Mouse (Mus musculus) gonadal fat pad, adult 2 months (tissue): ENCODE measurements at regions not wholly inside any gene's neighbourhood (a gene's known extent, or its start where the extent isn't known, plus 50 kb on each side); places are given as distances from the start of the nearest gene placed in this dataset.
"Not testable (repeated sequence)": the region's sequence is repeated elsewhere in the genome, so short reads cannot be mapped to it uniquely, and the experiment has no call there.

Experiments
- DNase-seq: peaks from one replicate; pipeline ENCODE4 v3.0.0-alpha.2; 2012; ENCODE audit warnings: low read depth

DNA sequence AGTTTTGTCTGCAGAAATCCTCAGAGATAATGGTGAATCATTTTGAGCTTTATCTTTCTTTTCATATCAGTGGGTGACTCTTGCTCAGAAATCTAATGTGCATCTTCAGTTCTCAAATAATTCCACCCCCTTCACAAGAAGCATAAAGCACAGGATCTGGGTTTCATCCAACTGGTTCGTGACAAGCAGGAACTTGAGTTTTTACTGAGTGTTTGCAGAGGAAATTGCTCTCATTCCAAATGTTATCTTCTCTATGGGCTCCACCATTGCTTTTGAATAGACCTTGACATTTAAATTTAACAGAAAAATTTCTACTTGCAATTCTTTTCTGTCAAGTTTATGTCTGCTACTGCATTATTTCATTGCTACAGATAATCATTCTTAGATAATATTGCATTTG is 443.1 kb downstream of the Arl4a start:
- no peak for DNase-seq

DNA sequence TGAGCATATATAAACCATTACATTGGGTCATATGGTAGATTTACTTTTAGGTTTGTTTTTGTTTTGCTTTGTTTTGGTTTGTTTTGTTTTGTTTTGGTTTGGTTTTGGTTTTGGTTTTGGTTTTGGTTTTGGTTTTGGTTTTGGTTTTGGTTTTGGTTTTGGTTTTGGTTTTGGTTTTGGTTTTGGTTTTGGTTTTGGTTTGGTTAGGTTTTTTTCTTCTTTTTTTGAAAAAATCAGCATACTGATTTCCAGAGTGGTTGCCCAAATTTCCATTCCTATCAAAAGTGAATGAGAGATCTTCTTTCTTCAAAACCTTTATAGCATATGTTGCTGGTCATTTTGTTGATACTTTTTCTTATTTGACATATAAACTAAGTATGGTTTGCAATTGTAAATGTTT is 444.0 kb downstream of the Arl4a start:
- not testable (repeated sequence) for DNase-seq

DNA sequence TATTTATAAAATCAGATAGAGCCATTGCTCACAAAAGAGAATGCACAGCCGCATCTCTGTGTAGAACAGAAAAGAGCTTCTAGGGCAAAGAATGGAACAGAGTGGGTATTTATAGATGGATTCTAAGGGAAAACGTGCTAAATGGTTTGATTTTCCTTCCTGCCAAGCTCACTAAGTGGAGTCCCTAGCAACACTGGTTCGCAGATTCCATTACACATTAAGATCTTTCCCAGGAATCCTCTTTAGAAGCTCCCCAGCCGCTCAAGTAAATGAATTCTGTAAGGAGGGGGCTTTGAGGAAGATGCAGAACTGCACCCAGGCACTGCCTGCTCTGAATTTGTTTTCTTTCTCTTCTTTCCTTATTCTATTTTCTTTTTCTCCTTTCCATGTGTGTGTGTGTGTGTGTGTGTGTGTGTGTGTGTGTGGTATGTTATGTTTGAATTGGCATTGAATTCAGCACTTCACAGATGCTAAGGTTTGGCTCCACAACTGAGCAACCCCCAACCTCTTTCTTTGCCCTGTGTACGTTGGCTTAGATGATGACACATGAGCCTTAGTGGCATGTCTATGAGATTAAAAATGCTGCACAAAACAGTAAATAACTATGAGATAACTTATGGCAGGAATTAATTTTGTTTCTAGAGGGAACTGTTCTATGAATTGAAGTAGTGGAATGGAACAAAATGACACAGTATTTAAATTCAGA is 450.5 kb downstream of the Arl4a start:
- no peak for DNase-seq

DNA sequence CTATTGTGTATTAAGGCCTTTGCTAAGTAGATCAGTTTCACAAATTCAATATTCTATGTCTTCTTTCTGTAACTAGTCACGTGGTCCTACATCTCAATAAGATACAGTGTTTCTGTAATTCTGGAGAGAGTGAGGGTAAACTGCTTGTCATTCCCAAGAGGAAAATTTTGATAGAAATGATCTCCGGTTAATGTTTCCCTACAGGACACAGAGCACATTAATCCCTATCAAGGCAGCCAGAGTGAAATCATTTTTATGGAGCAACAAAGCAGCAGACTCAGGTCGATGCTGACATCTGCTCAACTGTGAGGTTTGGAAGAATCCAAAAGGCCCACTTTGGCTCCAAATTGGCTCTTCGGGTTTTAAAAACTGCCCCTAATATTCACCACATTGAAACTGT is 451.7 kb downstream of the Arl4a start:
- DNase-seq = no peak

DNA sequence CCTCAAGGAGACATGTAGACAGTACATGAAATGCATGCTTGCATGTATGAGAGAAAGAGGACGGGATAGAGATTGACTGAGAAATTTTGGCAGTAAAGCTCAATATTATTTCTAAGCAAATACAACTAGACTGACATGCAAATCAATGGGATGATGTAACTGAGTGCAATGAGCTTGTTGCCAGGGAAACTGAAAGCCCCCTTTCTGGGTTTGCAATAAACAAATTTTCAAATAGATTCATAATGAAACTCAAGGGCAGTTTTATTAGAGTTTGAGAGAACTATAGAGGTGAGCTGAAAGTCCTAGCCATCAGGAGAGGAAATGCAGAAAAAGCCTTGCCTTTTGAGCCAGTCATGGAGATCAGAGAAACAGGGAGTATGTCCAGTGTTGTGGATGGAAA is 460.2 kb downstream of the Arl4a start:
- no peak for DNase-seq

DNA sequence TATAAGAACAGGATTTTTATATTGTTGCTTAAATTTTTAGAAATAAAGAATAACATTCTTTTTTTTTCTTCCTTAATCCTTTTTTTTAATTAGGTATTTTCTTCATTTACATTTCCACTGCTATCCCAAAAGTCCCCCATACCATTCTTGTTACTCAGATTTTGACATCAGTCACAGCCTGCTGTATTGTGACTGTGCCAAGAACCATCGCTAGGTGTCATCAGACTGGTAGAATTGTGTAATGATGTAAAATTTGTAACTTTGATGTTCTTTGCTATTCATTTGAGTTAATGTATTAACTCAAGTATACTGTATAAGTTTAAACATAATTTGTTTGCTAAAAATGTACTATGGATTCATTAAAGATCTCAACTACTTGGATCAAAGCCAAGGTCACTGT is 465.0 kb downstream of the Arl4a start:
- no peak for DNase-seq

DNA sequence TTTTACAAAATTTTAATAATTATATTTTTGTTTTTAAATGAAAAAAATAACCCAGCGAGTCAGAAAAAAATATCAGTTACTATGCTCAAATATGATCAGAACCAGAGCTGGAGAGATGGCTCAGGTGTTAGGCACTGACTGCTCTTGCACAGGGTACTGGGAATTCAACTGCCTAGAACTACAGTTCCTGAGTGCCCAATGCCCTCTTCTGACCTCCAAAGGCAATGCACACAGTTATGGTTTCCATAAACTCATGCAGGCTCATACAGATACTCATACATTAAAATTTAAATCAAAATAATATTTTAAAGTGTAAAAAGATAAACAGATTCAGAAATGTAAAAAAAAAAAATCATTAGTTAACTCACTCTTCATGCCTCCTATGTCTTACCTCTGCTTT is 465.7 kb downstream of the Arl4a start:
- DNase-seq = no peak

DNA sequence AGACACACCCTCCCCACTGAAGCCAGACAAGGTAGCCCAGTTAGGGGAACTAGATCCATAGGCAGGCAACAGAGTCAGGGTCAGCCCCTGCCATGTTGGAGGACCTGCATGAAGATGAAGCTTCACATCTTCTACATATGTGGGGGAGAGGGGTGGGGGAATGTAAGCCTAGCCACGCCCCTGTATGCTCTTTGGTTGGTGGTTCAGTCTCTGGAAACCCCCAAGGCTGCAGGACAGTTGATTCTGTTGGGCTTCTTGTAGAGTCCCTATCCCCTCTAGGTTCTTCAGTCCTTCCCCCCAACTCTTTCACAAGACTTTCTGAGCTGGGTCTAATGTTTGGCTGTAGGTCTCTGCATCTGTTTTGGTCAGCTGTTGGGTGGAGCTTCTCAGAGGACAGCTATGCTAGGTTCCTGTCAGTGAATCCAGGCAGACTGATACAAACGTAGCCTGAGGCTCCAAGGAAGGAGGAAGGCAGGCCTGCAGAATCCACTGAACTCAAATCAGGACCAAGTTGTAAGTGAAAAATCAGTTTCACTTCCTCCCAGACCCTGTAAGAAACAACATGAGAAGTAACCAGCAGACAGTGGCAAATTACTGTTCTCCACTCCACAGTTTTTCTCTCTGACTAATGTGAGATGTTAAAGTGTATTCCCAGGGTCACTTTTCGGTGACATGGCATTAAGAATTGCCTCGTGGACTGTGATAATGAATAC is 476.9 kb downstream of the Arl4a start:
- DNase-seq = no peak

DNA sequence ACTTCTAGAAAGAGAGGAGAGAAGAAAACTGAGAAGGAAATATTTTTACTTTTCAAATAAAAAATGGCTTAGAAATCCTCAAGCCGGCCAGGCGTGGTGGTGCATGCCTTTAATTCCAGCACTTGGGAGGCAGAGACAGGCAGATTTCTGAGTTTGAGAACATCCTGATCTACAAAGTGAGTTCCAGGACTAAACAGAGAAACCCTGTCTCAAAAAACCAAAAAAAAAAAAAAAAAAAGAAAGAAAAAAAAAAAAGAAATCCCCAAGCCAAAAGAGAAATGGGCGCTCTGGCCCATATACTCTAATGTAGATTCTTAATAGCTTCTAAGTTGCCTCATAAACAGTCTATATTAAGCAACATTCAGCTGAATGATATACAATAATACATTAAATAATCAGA is 479.3 kb downstream of the Arl4a start:
- DNase-seq = no peak

DNA sequence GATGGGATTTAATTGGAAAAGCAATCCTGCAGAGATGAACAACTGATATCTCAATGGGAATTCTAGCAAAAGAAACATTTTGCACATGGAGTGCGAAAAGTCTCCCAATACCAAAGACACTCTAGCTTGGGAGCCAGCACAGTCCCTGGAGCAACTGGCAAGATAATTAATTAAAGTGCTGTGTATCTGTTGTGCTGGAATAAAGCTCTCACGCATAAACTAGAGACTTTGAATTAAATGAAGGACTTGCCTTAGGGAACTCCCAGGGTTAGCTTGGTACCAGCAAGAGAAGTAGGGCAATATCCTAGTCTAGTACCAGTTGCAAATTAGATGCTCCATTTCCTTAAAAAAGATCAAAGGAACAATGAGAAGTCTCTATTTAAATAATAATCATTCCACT is 501.5 kb downstream of the Arl4a start:
- no peak for DNase-seq

DNA sequence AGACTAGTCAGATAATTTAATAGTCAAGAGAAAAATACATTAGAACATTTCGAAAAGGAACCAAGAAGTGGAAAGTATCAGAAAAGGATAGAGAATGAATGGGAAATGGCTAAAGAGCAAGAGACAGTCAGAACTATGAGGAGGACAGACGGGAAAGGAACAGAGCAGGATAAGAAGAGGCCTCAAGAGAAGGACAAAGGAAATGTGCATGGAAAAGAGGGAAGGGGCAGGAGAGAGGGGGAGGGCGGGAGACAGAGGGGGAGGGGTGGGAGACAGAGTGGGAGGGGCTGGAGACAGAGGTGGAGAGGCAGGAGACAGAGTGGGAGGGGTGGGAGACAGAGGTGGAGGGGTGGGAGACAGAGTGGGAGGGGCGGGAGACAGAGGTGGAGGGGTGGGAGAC is 509.7 kb downstream of the Arl4a start:
- no peak for DNase-seq

DNA sequence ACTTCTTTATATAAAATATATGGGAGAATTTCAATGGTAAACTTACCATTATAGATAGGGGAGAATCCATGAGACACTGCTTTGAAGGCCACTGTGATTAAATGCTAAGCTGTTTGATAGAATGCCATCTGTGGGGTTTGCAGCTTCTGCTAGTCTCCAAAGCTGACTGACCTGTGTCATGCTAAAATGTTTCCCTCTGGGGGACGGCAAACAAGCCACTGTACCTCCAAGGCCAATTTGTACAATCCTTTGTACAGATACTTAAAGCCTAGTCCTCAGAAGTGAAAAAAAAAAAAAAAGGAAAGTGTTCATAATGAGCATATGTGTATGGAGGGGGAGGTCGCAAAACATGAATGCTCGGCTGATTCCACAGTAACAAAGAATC is 510.6 kb downstream of the Arl4a start:
- no peak for DNase-seq

DNA sequence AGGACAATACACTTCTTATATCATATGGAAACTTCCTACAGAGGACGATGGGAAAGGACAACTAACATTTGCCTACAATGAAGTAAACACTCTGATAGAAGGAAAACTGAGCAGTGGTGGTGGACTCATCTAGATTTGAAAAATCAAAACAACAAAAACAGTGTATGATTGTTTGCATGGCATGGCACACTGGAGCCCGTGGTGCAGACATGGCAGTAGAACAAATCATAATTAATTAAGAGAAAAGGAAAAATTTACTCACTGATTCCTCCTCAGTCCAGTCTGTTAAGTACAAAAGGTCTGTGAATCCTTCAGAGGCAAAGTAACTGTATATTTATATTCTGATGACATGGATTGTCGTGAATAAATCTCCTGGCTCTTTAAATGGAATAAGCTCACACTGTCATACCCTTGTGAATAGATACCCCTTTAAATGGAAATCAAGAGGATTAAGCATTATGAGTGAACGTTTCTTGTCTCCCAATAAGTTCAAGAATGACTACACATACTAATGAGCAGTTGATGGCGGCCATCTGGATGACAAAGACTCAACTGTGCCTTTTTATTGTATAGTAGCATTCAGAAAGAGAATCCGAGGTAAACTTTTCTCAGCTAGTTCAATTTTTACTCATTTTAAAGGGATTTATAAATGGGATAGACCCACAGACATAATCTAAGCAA is 511.1 kb downstream of the Arl4a start:
- no peak for DNase-seq

DNA sequence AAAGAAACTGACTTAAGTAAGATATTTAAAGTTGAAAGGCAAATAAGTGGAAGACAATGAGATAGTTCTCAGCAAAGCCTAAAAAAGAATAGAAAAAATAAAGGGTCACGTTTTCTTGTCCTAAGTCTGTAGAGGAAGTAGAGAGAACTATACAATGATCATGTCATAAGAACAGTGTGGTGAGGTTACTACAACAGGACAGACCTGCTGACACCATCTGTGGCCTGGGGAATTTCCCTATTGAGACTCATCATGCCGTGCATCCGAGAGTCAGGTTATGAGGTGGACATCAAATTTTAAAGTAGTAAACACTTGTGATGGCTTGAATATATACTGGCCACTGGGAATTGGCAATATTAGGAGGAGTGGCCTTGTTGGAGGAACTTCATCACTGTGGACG is 522.1 kb downstream of the Arl4a start:
- no peak for DNase-seq

DNA sequence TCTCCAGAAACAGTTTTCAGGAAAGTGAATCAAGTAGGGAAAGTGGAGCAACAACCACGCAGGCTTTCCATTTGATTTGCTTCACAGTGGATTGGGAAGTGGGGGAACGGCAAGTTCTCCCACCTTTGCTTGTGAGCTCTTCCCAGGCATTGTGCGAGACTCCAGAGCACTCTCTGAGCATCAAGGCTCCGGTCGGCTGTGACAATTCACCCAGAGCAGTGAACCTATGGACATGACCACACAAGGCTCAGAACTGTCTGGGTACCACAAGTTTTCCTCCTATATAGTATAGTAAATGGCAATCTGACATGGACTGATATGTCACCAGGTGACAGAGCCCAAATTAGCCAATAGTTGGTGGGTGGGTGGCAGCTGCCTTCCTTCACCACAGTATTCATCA is 527.0 kb downstream of the Arl4a start:
- DNase-seq = no peak

DNA sequence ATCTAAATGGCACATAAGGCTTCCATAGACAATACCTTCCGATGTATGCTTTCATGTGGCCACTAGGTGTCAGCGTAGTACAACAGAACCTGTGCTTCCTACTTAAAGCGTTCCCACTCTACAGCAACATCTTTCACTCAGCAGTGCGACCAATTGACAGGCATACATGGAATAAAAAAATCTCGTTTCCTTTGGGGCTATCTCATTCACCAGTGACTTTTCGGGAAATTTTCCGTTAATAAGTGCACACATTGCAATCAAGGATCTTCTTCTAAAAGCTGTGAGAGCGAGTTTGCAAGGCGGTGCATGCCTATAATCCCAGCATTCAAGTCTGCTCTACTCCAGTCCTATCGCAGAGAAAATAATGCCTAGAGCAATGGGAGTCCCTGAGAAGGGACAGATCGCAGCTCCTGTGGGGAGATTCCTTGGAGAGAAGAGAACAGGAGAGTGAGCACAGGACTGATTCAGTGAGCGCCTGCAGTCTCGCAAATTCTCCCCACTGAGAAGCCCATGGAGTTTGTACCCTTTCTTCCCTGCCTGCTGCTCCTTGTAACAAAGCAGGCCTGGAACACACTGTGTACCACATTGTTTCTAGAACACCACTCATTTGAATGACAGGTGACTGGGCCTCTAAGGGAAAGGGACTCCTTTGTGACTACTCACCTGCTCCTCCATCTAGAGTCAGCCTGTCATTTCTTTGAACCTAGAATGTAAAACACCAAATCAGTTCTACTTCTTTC is 527.6 kb downstream of the Arl4a start:
- DNase-seq = no peak

DNA sequence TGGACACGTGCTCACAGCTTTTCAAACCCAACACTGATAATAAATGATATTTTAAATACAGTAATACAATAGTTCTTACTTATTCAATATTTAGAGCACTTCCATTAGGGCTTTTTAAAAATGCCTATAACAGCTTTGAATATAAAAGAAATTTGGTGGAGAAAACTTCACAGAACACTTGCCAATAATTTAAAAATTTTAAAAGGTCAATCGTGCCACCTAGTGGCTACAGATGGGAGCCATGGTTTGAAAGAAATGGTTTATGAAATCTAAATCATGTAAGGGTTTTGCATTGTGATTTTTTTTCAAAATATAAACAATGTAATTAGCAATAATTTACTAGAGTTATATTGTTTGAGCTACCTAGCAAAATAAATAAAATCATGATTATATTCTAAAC is 541.6 kb downstream of the Arl4a start:
- DNase-seq = no peak

DNA sequence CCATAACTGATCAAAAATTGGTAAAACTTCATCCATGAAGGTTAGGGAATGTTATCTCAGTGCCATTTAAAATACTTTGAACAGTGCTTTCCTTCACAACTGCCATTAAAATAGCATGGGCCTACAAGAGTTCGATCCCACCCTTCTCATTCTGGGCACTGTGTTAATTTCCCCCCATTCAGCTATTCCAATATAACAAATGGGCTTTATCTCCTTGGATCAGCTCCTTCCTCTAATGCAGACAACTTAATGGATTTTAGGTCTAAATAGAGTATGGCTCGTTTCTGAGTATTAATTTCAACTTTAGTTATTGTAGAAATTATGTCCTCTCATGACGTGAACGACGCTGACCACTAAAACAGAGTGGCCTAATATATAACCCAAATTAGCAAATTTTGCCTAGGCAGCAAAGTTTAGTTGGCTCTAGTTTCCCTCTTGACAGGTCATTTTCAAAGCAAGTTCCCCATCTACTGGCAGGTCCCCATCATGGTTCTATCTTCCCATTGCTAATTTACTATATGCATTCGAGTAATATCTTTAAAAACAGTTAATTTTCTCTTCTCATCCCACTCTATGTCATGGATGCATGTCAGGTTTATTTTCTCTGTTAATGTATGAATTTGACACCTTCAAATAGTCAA is 544.1 kb downstream of the Arl4a start:
- no peak for DNase-seq

DNA sequence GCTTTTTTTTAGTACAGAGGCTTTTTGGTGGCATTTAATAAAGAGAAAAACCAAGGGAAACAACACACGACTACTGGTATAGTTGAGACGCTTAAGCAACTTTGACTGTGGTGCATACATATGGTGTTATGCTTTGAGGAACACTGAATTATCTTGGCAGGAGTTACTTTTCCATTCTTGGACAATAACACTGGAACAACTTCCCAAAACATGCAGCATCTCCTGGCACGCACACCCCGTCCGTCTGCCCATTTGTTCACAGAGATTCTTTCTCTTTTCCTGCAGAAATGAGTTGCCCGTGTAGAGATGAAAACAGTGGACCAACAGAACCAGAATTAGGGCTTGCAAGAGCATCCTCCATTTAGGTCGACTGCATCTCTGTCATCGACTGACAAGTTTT is 544.7 kb downstream of the Arl4a start:
- DNase-seq = no peak

DNA sequence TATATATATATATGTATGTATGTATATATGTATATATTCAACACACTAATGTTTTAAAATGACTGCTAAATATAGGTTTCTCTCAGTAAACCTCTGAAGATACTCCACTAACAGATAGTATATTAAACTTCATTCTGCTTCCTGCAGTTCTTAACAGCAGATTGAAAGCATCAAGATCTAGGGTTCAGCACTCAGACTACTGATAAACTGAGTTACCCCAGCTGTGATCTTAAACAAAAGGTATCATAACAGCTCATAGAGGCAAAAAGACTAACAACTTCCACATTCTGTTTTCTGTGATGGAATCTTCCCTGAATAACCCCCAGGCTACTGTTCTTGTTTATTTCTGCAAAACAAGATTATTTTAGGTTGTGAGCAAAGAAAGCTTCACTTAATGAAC is 564.8 kb downstream of the Arl4a start:
- no peak for DNase-seq
